Mouse (Mus musculus): ENCODE measurements around the gene Sppl2c. TPM values are rescaled to one million over a fixed set of nuclear protein-coding genes. Genes with fewer than 3 reads are reported as not detected.
A peak's percentile ranks its signal among the peaks of the same experiment; 100 is the strongest.

Gene Sppl2c
- polyA plus RNA-seq, 1 experiment, result not detected

DNA sequence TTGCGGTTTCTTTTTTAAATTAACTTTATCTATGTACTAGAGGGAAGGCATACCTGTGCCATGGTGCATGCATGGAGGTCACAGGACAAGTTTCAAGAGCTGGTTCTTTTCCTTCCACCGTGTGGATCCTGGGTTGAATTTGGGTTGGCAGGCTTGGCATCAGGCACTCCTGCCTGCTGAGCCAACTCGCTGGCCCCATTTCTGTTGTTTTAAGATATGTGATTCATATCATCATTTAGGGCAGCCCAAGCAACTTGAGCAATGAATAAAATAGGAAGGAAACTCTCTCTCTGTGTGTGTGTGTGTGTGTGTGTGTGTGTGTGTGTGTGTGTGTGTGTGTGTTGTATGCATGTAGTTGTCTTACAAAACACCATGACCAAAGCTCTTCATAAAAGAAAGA, 4.0 kb upstream of the Sppl2c start:
- Histone ChIP-seq H3K9me3 (replicated peaks; ENCODE audit: control insufficient read depth, insufficient read depth, low read length, poor library complexity, severe bottlenecking) (no peaks in the 10 kb centered on the region), H3K27me3 (ENCODE audit: control insufficient read depth, insufficient read depth, low read length, poor library complexity, severe bottlenecking) (no peaks in the 10 kb centered on the region), H3K27ac (ENCODE audit: insufficient read depth, low read length) (no peak overlapping the region), H3K4me3 (ENCODE audit: low read depth, low read length) (no peak overlapping the region), H3K4me1 (ENCODE audit: control insufficient read depth, insufficient read depth, low read length) (no peaks in the 10 kb centered on the region), H3K36me3 (ENCODE audit: control insufficient read depth, insufficient read depth, low read length, poor library complexity, severe bottlenecking) (no peaks in the 10 kb centered on the region), H3K9ac (ENCODE audit: low read depth, poor library complexity, severe bottlenecking) (no peak overlapping the region)
- no peak for TF ChIP-seq EP300 (IDR thresholded peaks at IDR 0.05; ENCODE audit: insufficient read depth, low read depth, low read length)
- TF ChIP-seq POLR2A (IDR thresholded peaks at IDR 0.05; ENCODE audit: insufficient read depth, low read length), result no peak
- no peak for TF ChIP-seq CTCF (IDR thresholded peaks at IDR 0.05; ENCODE audit: low read depth, low read length)

DNA sequence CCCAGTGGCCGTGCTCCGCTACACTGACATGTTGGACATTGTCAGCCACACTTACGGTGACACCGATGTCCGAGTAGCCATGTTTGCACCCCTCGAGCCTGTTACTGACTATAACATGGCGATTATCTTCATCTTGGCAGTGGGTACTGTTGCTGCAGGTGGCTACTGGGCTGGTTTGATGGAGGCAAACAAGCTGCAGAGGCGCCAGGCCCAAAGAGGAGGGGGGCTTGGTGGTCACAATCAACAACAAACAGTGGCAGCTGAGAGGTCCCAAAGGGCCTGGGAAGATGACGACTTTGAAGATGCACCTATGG, 667 bp downstream of the Sppl2c start:
- no peak for TF ChIP-seq POLR2A (IDR thresholded peaks at IDR 0.05; ENCODE audit: insufficient read depth, low read length)
- no peak for TF ChIP-seq EP300 (IDR thresholded peaks at IDR 0.05; ENCODE audit: insufficient read depth, low read depth, low read length)
- no peak for TF ChIP-seq CTCF (IDR thresholded peaks at IDR 0.05; ENCODE audit: low read depth, low read length)
- Histone ChIP-seq H3K27ac (ENCODE audit: insufficient read depth, low read length) (no peak overlapping the region), H3K36me3 (ENCODE audit: control insufficient read depth, insufficient read depth, low read length, poor library complexity, severe bottlenecking) (no peaks in the 10 kb centered on the region), H3K27me3 (ENCODE audit: control insufficient read depth, insufficient read depth, low read length, poor library complexity, severe bottlenecking) (no peaks in the 10 kb centered on the region), H3K4me1 (ENCODE audit: control insufficient read depth, insufficient read depth, low read length) (no peaks in the 10 kb centered on the region), H3K9ac (ENCODE audit: low read depth, poor library complexity, severe bottlenecking) (no peak overlapping the region), H3K4me3 (ENCODE audit: low read depth, low read length) (no peak overlapping the region), H3K9me3 (replicated peaks; ENCODE audit: control insufficient read depth, insufficient read depth, low read length, poor library complexity, severe bottlenecking) (no peaks in the 10 kb centered on the region)

DNA sequence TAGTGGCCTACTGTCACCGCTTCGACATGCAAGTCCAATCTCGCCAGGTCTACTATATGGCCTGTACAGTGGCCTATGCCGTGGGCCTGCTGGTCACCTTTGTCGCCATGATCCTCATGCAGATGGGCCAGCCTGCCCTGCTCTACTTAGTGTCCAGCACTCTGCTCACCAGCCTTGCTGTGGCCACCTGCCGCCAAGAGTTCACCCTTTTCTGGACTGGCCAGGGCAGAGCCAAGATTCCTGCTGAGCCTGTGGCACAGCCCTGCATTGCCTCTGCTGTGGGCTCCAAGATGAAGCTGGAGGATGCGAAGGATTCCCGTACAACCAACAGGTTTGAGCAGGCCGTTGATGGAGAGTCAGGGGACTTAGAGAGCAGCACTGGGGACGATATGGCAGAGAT, 1.6 kb downstream of the Sppl2c start:
- TF ChIP-seq EP300 (IDR thresholded peaks at IDR 0.05; ENCODE audit: insufficient read depth, low read depth, low read length), result no peak
- no peak for TF ChIP-seq POLR2A (IDR thresholded peaks at IDR 0.05; ENCODE audit: insufficient read depth, low read length)
- no peak for TF ChIP-seq CTCF (IDR thresholded peaks at IDR 0.05; ENCODE audit: low read depth, low read length)
- H3K4me3 ChIP-seq (ENCODE audit: low read depth, low read length), result no peak overlapping the region
- no peaks in the 10 kb centered on the region for H3K27me3 ChIP-seq (ENCODE audit: control insufficient read depth, insufficient read depth, low read length, poor library complexity, severe bottlenecking)
- H3K9ac ChIP-seq (ENCODE audit: low read depth, poor library complexity, severe bottlenecking), result no peak overlapping the region
- no peaks in the 10 kb centered on the region for H3K4me1 ChIP-seq (ENCODE audit: control insufficient read depth, insufficient read depth, low read length)
- no peaks in the 10 kb centered on the region for H3K36me3 ChIP-seq (ENCODE audit: control insufficient read depth, insufficient read depth, low read length, poor library complexity, severe bottlenecking)
- H3K9me3 ChIP-seq (replicated peaks; ENCODE audit: control insufficient read depth, insufficient read depth, low read length, poor library complexity, severe bottlenecking), result no peaks in the 10 kb centered on the region
- no peak overlapping the region for H3K27ac ChIP-seq (ENCODE audit: insufficient read depth, low read length)

DNA sequence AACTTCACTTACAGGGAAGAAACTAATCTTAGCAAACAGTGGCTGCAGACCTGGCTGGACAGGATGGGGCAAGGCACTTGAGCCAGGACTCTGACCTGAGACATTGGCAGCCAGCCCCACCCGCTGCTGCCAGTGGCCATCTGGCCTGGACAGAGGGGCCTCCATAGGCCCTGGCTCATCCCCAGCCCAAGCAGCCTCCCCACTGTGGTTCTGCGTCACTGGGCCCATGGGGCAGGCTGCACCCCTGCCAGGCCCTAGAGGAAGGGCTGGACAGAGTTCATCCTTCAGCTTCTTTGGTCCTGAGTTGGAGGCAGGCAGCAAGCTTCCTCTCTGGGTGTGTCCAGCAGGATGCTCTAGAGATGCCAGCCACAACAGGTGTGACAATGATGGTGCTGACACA, 3.9 kb downstream of the Sppl2c start:
- Histone ChIP-seq H3K4me3 (ENCODE audit: low read depth, low read length) (no peak overlapping the region), H3K27ac (ENCODE audit: insufficient read depth, low read length) (no peak overlapping the region), H3K27me3 (ENCODE audit: control insufficient read depth, insufficient read depth, low read length, poor library complexity, severe bottlenecking) (no peaks in the 10 kb centered on the region), H3K36me3 (ENCODE audit: control insufficient read depth, insufficient read depth, low read length, poor library complexity, severe bottlenecking) (no peaks in the 10 kb centered on the region), H3K9ac (ENCODE audit: low read depth, poor library complexity, severe bottlenecking) (no peak overlapping the region), H3K4me1 (ENCODE audit: control insufficient read depth, insufficient read depth, low read length) (no peaks in the 10 kb centered on the region), H3K9me3 (replicated peaks; ENCODE audit: control insufficient read depth, insufficient read depth, low read length, poor library complexity, severe bottlenecking) (no peaks in the 10 kb centered on the region)
- TF ChIP-seq CTCF (IDR thresholded peaks at IDR 0.05; ENCODE audit: low read depth, low read length) (no peak), POLR2A (IDR thresholded peaks at IDR 0.05; ENCODE audit: insufficient read depth, low read length) (no peak), EP300 (IDR thresholded peaks at IDR 0.05; ENCODE audit: insufficient read depth, low read depth, low read length) (no peak)

DNA sequence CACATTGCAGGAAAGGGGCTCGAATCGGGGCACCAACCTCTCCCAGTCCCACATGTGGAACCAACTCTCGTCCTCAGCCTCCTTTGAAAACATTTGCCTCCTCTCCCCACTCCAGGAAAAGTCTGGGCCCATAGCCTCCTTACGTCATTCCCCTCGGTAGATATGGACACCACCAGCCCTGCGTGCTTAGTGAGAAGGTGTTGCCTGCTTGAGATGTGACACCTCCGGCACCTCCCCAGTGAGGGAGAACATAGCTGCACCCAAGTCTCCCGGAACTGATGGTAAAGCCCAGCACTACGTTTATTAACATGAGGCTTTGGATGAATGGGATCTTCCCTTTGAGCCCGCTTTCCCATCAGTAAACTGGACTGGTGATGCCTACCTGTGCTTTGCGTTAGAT, 9.3 kb downstream of the Sppl2c start:
- no peaks in the 10 kb centered on the region for H3K4me1 ChIP-seq (ENCODE audit: control insufficient read depth, insufficient read depth, low read length)
- H3K9ac ChIP-seq (ENCODE audit: low read depth, poor library complexity, severe bottlenecking), result no peak overlapping the region
- H3K4me3 ChIP-seq (ENCODE audit: low read depth, low read length), result no peak overlapping the region
- no peaks in the 10 kb centered on the region for H3K27me3 ChIP-seq (ENCODE audit: control insufficient read depth, insufficient read depth, low read length, poor library complexity, severe bottlenecking)
- H3K36me3 ChIP-seq (ENCODE audit: control insufficient read depth, insufficient read depth, low read length, poor library complexity, severe bottlenecking), result no peaks in the 10 kb centered on the region
- no peak overlapping the region for H3K27ac ChIP-seq (ENCODE audit: insufficient read depth, low read length)
- H3K9me3 ChIP-seq (replicated peaks; ENCODE audit: control insufficient read depth, insufficient read depth, low read length, poor library complexity, severe bottlenecking), result no peaks in the 10 kb centered on the region
- TF ChIP-seq EP300 (IDR thresholded peaks at IDR 0.05; ENCODE audit: insufficient read depth, low read depth, low read length) (no peak), CTCF (IDR thresholded peaks at IDR 0.05; ENCODE audit: low read depth, low read length) (no peak)

DNA sequence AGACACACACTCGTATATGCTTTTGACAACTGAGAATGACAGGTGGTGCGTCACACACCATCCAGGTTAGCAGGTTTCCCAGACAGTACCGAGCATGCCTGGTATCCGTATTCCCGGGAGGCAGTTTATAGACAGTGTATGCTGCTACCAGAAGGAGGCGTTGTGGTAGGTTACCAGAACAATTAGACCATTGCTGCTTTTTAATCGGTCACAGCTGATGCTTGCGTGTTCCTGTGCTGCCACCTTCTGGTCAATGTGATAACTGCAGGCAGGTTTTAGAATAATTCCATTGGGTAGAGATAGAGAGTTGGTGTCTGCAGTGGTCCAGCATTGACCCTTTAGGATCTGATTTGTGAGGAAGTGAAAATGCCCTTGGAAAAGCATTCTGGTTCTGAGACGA, 9.7 kb downstream of the Sppl2c start:
- H3K36me3 ChIP-seq (ENCODE audit: control insufficient read depth, insufficient read depth, low read length, poor library complexity, severe bottlenecking), result no peaks in the 10 kb centered on the region
- no peak overlapping the region for H3K27ac ChIP-seq (ENCODE audit: insufficient read depth, low read length)
- no peaks in the 10 kb centered on the region for H3K4me1 ChIP-seq (ENCODE audit: control insufficient read depth, insufficient read depth, low read length)
- no peaks in the 10 kb centered on the region for H3K9me3 ChIP-seq (replicated peaks; ENCODE audit: control insufficient read depth, insufficient read depth, low read length, poor library complexity, severe bottlenecking)
- TF ChIP-seq POLR2A (IDR thresholded peaks at IDR 0.05; ENCODE audit: insufficient read depth, low read length) (no peak), CTCF (IDR thresholded peaks at IDR 0.05; ENCODE audit: low read depth, low read length) (peak; percentile 71), EP300 (IDR thresholded peaks at IDR 0.05; ENCODE audit: insufficient read depth, low read depth, low read length) (no peak)
- H3K9ac ChIP-seq (ENCODE audit: low read depth, poor library complexity, severe bottlenecking), result no peak overlapping the region
- H3K27me3 ChIP-seq (ENCODE audit: control insufficient read depth, insufficient read depth, low read length, poor library complexity, severe bottlenecking), result no peaks in the 10 kb centered on the region
- H3K4me3 ChIP-seq (ENCODE audit: low read depth, low read length), result no peak overlapping the region
